Mouse (Mus musculus): ENCODE results near the gene Nexn. TPM values are rescaled to one million over a fixed set of nuclear protein-coding genes. Genes with fewer than 3 reads are reported as not detected.

Gene Nexn
- polyA plus RNA-seq, 1 experiment from 2014 or later, result 2.2 TPM

GRCm38 (mm10) chr3:152288276-152288675, 22.1 kb upstream of the Nexn start:
- WGBS, result 96% methylated on average over 5 of the region's 5 CpGs
- H3K27ac ChIP-seq (replicated peaks; ENCODE audit: low read depth, low read length), result no peak overlapping the region
- ATAC-seq (ENCODE audit: low FRiP score, low TSS enrichment), result no peak
- H3K9ac ChIP-seq (replicated peaks; ENCODE audit: low read length), result no peak overlapping the region
- peaks cover 71% of the 10 kb centered on the region for H3K36me3 ChIP-seq (ENCODE audit: control insufficient read depth, insufficient read depth, low read length)
- no peaks in the 10 kb centered on the region for H3K27me3 ChIP-seq (ENCODE audit: control insufficient read depth, insufficient read depth, low read length)
- no peak for DNase-seq
- no peak overlapping the region for H3K4me2 ChIP-seq (ENCODE audit: low read length)
- no peaks in the 10 kb centered on the region for H3K9me3 ChIP-seq (ENCODE audit: control insufficient read depth, low read length)
- no peaks in the 10 kb centered on the region for H3K4me1 ChIP-seq (ENCODE audit: control insufficient read depth, insufficient read depth, low read length)
- no peak overlapping the region for H3K4me3 ChIP-seq (replicated peaks; ENCODE audit: low read depth, low read length)

GRCm38 (mm10) chr3:152287810-152288209, 21.7 kb upstream of the Nexn start:
- DNase-seq, result no peak
- Histone ChIP-seq H3K4me2 (ENCODE audit: low read length) (no peak overlapping the region), H3K9me3 (ENCODE audit: control insufficient read depth, low read length) (no peaks in the 10 kb centered on the region), H3K4me3 (replicated peaks; ENCODE audit: low read depth, low read length) (no peak overlapping the region), H3K27me3 (ENCODE audit: control insufficient read depth, insufficient read depth, low read length) (no peaks in the 10 kb centered on the region), H3K27ac (replicated peaks; ENCODE audit: low read depth, low read length) (no peak overlapping the region), H3K9ac (replicated peaks; ENCODE audit: low read length) (no peak overlapping the region), H3K4me1 (ENCODE audit: control insufficient read depth, insufficient read depth, low read length) (no peaks in the 10 kb centered on the region), H3K36me3 (ENCODE audit: control insufficient read depth, insufficient read depth, low read length) (peaks cover 75% of the 10 kb centered on the region)
- ATAC-seq (ENCODE audit: low FRiP score, low TSS enrichment), result no peak
- WGBS, result 80% methylated on average over 9 of the region's 9 CpGs

GRCm38 (mm10) chr3:152284759-152285158, 18.6 kb upstream of the Nexn start:
- H3K4me1 ChIP-seq (ENCODE audit: control insufficient read depth, insufficient read depth, low read length), result no peaks in the 10 kb centered on the region
- ATAC-seq (ENCODE audit: low FRiP score, low TSS enrichment) (no peak), DNase-seq (no peak)
- H3K36me3 ChIP-seq (ENCODE audit: control insufficient read depth, insufficient read depth, low read length), result peaks cover 74% of the 10 kb centered on the region
- H3K9ac ChIP-seq (replicated peaks; ENCODE audit: low read length), result no peak overlapping the region
- no peak overlapping the region for H3K4me2 ChIP-seq (ENCODE audit: low read length)
- H3K9me3 ChIP-seq (ENCODE audit: control insufficient read depth, low read length), result no peaks in the 10 kb centered on the region
- 97% methylated on average over 5 of the region's 5 CpGs for WGBS
- no peak overlapping the region for H3K27ac ChIP-seq (replicated peaks; ENCODE audit: low read depth, low read length)
- no peaks in the 10 kb centered on the region for H3K27me3 ChIP-seq (ENCODE audit: control insufficient read depth, insufficient read depth, low read length)
- no peak overlapping the region for H3K4me3 ChIP-seq (replicated peaks; ENCODE audit: low read depth, low read length)

- no peaks in the 10 kb centered on the region for H3K27me3 ChIP-seq (ENCODE audit: control insufficient read depth, insufficient read depth, low read length)
- H3K4me3 ChIP-seq (replicated peaks; ENCODE audit: low read depth, low read length), result no peak overlapping the region
- ATAC-seq (ENCODE audit: low FRiP score, low TSS enrichment), result no peak
- WGBS, result 95% methylated on average over 1 of the region's 1 CpGs
- no peaks in the 10 kb centered on the region for H3K9me3 ChIP-seq (ENCODE audit: control insufficient read depth, low read length)
- H3K9ac ChIP-seq (replicated peaks; ENCODE audit: low read length), result no peak overlapping the region
- no peak for DNase-seq
- peaks cover 74% of the 10 kb centered on the region for H3K36me3 ChIP-seq (ENCODE audit: control insufficient read depth, insufficient read depth, low read length)
- H3K4me2 ChIP-seq (ENCODE audit: low read length), result no peak overlapping the region
- no peak overlapping the region for H3K27ac ChIP-seq (replicated peaks; ENCODE audit: low read depth, low read length)
- H3K4me1 ChIP-seq (ENCODE audit: control insufficient read depth, insufficient read depth, low read length), result no peaks in the 10 kb centered on the region
Measured at GRCm38 (mm10) chr3:152284306-152284705, 18.2 kb upstream of the Nexn start.

GRCm38 (mm10) chr3:152282126-152282525, 16.0 kb upstream of the Nexn start:
- Histone ChIP-seq H3K27me3 (ENCODE audit: control insufficient read depth, insufficient read depth, low read length) (no peaks in the 10 kb centered on the region), H3K36me3 (ENCODE audit: control insufficient read depth, insufficient read depth, low read length) (peaks cover 55% of the 10 kb centered on the region), H3K27ac (replicated peaks; ENCODE audit: low read depth, low read length) (no peak overlapping the region), H3K4me2 (ENCODE audit: low read length) (no peak overlapping the region), H3K4me3 (replicated peaks; ENCODE audit: low read depth, low read length) (no peak overlapping the region), H3K9me3 (ENCODE audit: control insufficient read depth, low read length) (no peaks in the 10 kb centered on the region), H3K9ac (replicated peaks; ENCODE audit: low read length) (no peak overlapping the region), H3K4me1 (ENCODE audit: control insufficient read depth, insufficient read depth, low read length) (no peaks in the 10 kb centered on the region)
- ATAC-seq (ENCODE audit: low FRiP score, low TSS enrichment), result no peak
- no peak for DNase-seq
- WGBS, result 52% methylated on average over 3 of the region's 3 CpGs

GRCm38 (mm10) chr3:152278431-152278830, 12.3 kb upstream of the Nexn start:
- H3K9ac ChIP-seq (replicated peaks; ENCODE audit: low read length), result no peak overlapping the region
- no peaks in the 10 kb centered on the region for H3K4me1 ChIP-seq (ENCODE audit: control insufficient read depth, insufficient read depth, low read length)
- WGBS, result 88% methylated on average over 2 of the region's 2 CpGs
- peaks cover 48% of the 10 kb centered on the region for H3K36me3 ChIP-seq (ENCODE audit: control insufficient read depth, insufficient read depth, low read length)
- ATAC-seq (ENCODE audit: low FRiP score, low TSS enrichment), result no peak
- no peaks in the 10 kb centered on the region for H3K27me3 ChIP-seq (ENCODE audit: control insufficient read depth, insufficient read depth, low read length)
- no peak overlapping the region for H3K4me2 ChIP-seq (ENCODE audit: low read length)
- no peak for DNase-seq
- H3K27ac ChIP-seq (replicated peaks; ENCODE audit: low read depth, low read length), result no peak overlapping the region
- H3K4me3 ChIP-seq (replicated peaks; ENCODE audit: low read depth, low read length), result no peak overlapping the region
- no peaks in the 10 kb centered on the region for H3K9me3 ChIP-seq (ENCODE audit: control insufficient read depth, low read length)

- no peak overlapping the region for H3K4me3 ChIP-seq (replicated peaks; ENCODE audit: low read depth, low read length)
- no peak overlapping the region for H3K4me2 ChIP-seq (ENCODE audit: low read length)
- H3K27ac ChIP-seq (replicated peaks; ENCODE audit: low read depth, low read length), result no peak overlapping the region
- H3K27me3 ChIP-seq (ENCODE audit: control insufficient read depth, insufficient read depth, low read length), result no peaks in the 10 kb centered on the region
- H3K36me3 ChIP-seq (ENCODE audit: control insufficient read depth, insufficient read depth, low read length), result peaks cover 43% of the 10 kb centered on the region
- WGBS, result 90% methylated on average over 2 of the region's 2 CpGs
- no peak for DNase-seq
- ATAC-seq (ENCODE audit: low FRiP score, low TSS enrichment), result no peak
- H3K4me1 ChIP-seq (ENCODE audit: control insufficient read depth, insufficient read depth, low read length), result no peaks in the 10 kb centered on the region
- H3K9ac ChIP-seq (replicated peaks; ENCODE audit: low read length), result no peak overlapping the region
- H3K9me3 ChIP-seq (ENCODE audit: control insufficient read depth, low read length), result no peaks in the 10 kb centered on the region
Measured at GRCm38 (mm10) chr3:152277912-152278311, 11.8 kb upstream of the Nexn start.

GRCm38 (mm10) chr3:152276935-152277334, 10.8 kb upstream of the Nexn start:
- Histone ChIP-seq H3K27ac (replicated peaks; ENCODE audit: low read depth, low read length) (no peak overlapping the region), H3K27me3 (ENCODE audit: control insufficient read depth, insufficient read depth, low read length) (no peaks in the 10 kb centered on the region), H3K4me3 (replicated peaks; ENCODE audit: low read depth, low read length) (no peak overlapping the region), H3K4me1 (ENCODE audit: control insufficient read depth, insufficient read depth, low read length) (no peaks in the 10 kb centered on the region), H3K36me3 (ENCODE audit: control insufficient read depth, insufficient read depth, low read length) (peaks cover 33% of the 10 kb centered on the region), H3K4me2 (ENCODE audit: low read length) (no peak overlapping the region), H3K9ac (replicated peaks; ENCODE audit: low read length) (no peak overlapping the region), H3K9me3 (ENCODE audit: control insufficient read depth, low read length) (no peaks in the 10 kb centered on the region)
- DNase-seq (no peak), ATAC-seq (ENCODE audit: low FRiP score, low TSS enrichment) (no peak)
- 94% methylated on average over 3 of the region's 3 CpGs for WGBS

- no peak for DNase-seq
Measured at GRCm38 (mm10) chr3:152275008-152275407, 8.9 kb upstream of the Nexn start.

More at GRCm38 (mm10) chr3:152275008-152275407, 8.9 kb upstream of the Nexn start:
- no peak overlapping the region for H3K9ac ChIP-seq (replicated peaks; ENCODE audit: low read length)
- peaks cover 19% of the 10 kb centered on the region for H3K36me3 ChIP-seq (ENCODE audit: control insufficient read depth, insufficient read depth, low read length)
- H3K4me2 ChIP-seq (ENCODE audit: low read length), result no peak overlapping the region
- ATAC-seq (ENCODE audit: low FRiP score, low TSS enrichment), result no peak
- no peaks in the 10 kb centered on the region for H3K9me3 ChIP-seq (ENCODE audit: control insufficient read depth, low read length)
- no peak overlapping the region for H3K4me3 ChIP-seq (replicated peaks; ENCODE audit: low read depth, low read length)
- H3K27me3 ChIP-seq (ENCODE audit: control insufficient read depth, insufficient read depth, low read length), result no peaks in the 10 kb centered on the region
- H3K4me1 ChIP-seq (ENCODE audit: control insufficient read depth, insufficient read depth, low read length), result no peaks in the 10 kb centered on the region
- no peak overlapping the region for H3K27ac ChIP-seq (replicated peaks; ENCODE audit: low read depth, low read length)
- 77% methylated on average over 8 of the region's 8 CpGs for WGBS
